Mouse (Mus musculus) E14TG2a.4 (cell line): ENCODE data around the gene Hoxb1.

Source experiments
- CTCF ChIP-seq: conservative IDR thresholded peaks from 2 replicates; pipeline ENCODE4 v1.5.1; 2014; ENCODE audit warnings: low read length
- POU5F1 ChIP-seq: IDR thresholded peaks from 2 replicates; pipeline ENCODE4 v1.6.1; 2014; ENCODE audit warnings: low read length, borderline replicate concordance

DNA sequence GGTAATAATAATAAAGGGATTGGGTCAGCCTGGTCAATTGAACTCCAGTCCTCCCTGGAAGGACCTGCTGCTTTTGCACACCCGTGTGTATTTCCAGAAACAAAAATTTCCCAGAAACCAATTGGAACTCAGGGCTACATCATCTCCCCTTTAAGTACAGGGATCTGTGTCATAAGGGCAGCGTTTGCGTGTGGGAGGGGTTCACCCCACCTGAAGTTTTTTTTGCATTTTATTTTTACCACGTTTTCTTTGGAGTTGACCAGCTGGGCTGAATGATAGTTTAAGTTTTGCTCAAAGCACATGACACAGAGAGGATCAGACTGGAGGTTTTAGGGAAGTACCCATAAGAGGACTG lies 23.0 kb upstream of the Hoxb1 start:
- TF ChIP-seq CTCF (no peak), POU5F1 (no peak)
